Mouse (Mus musculus) urinary bladder, postnatal 36 days (tissue): ENCODE results near the gene Cbr1.
"Not testable (repeated sequence)": the region's sequence is repeated elsewhere in the genome, so short reads cannot be mapped to it uniquely, and the experiment has no call there.

Source experiments
- DNase-seq, 2 experiments: peaks; one replicate each; pipeline ENCODE4 v3.0.0; 2022; ENCODE audit warnings: low spot score in 2 of 2, mixed read lengths in 1 of 2

Cbr1 gene

GRCm38 (mm10) chr16:93597551-93597950 is 8.1 kb upstream of the Cbr1 start:
- DNase-seq = no peak

- DNase-seq = no peak
Measured at GRCm38 (mm10) chr16:93599461-93599860, 6.2 kb upstream of the Cbr1 start.

- peak; percentile 86 to 93 for DNase-seq
Measured at GRCm38 (mm10) chr16:93603439-93604212, 2.0 kb upstream of the Cbr1 start, which contains the start of gene Setd4. TSS of gene Setd4 (minus strand) at chr16:93604063.

- DNase-seq = no peak
Measured at GRCm38 (mm10) chr16:93604481-93604969, 1.1 kb upstream of the Cbr1 start.

- no peak for DNase-seq
Measured at GRCm38 (mm10) chr16:93606146-93606545, 493 bp downstream of the Cbr1 start.

- DNase-seq = peak; percentile 86 to 89
Measured at GRCm38 (mm10) chr16:93607669-93608101, 2.0 kb downstream of the Cbr1 start.

- no peak for DNase-seq
Measured at GRCm38 (mm10) chr16:93608731-93609130, 3.1 kb downstream of the Cbr1 start.

GRCm38 (mm10) chr16:93609796-93610195 is 4.1 kb downstream of the Cbr1 start:
- DNase-seq = no peak

- DNase-seq = no peak
Measured at GRCm38 (mm10) chr16:93610961-93611360, 5.3 kb downstream of the Cbr1 start.

GRCm38 (mm10) chr16:93615118-93615870 is 9.6 kb downstream of the Cbr1 start:
- peak; percentile 67 to 76 for DNase-seq

GRCm38 (mm10) chr16:93623759-93624158 is 18.1 kb downstream of the Cbr1 start:
- DNase-seq = not testable (repeated sequence)

GRCm38 (mm10) chr16:93624671-93625070 is 19.0 kb downstream of the Cbr1 start:
- DNase-seq = no peak

- peak; percentile 25 to 33 for DNase-seq
Measured at GRCm38 (mm10) chr16:93626745-93627144, 21.1 kb downstream of the Cbr1 start.

GRCm38 (mm10) chr16:93627761-93628400 is 22.2 kb downstream of the Cbr1 start, which contains the start of gene Gm5678:
TSS of gene Gm5678 (plus strand) at chr16:93628097.
- no peak for DNase-seq

GRCm38 (mm10) chr16:93644006-93644405 is 38.4 kb downstream of the Cbr1 start:
- DNase-seq = peak in 1 of 2 experiments; percentile 23

- no peak for DNase-seq
Measured at GRCm38 (mm10) chr16:93648441-93649183, 43.0 kb downstream of the Cbr1 start.
